In the genomic region with DNA sequence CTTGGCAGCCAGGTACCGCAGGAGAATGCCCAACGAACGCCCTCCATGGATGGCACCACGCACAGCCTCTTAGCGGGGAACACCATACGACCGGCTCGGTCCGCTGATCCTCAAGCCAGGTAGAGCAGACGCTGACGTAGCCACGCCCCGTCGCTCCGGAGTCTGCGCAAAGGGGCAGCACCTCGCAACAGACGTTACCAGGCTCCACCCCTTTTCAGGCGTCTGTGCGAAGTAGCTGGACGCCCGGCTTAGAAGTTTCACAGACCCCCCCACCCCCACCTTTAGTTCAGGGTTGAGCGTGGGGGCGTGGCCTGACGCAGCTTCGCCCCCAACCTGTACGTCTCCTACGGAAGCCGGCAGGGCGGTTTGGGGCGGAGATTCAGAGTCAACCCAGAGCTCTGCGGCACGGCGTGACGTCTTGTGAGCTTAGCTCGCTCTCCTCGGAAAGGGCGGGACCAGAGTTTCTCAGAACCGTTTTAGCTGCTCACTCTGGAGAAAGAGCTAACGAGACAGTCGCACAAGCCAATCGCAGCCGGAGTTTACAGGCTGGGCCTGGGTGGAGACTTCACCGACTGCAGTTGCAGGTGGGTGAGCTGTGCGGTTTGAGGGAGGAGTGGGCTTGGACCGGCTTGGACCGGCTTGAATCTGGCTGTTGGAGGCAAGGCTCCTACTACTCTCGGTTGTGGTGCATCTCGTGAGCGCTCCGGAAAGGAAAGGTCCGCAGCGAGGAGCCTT, we compare ENCODE assay signal across 8 mouse cellular contexts. TPM values are rescaled to one million over a fixed set of nuclear protein-coding genes. Genes with fewer than 3 reads are reported as not detected.
DNase-seq lines count a peak whose midpoint lies in the region; ATAC-seq lines count a peak whose summit lies in the region.

A gene (minus strand): TSS at position 121 of the 735 bp plus-strand sequence.
A gene (plus strand): TSS at position 483 of the 735 bp plus-strand sequence.

- peak; percentile 100 for DNase-seq in T-cell, adult 2 months (ENCODE audit: low spot score)
- peak; percentile 98 to 99 for DNase-seq in cerebellum, postnatal 36 days
- DNase-seq in frontal cortex, postnatal 36 days (ENCODE audit: low spot score in 2 of 2): peak; percentile 99
- DNase-seq in left cerebral cortex, adult 11 months (ENCODE audit: low spot score): peak; percentile 97
- DNase-seq in lung, postnatal 4 days: peak; percentile 98 to 100
- DNase-seq in retina, postnatal 7 days (ENCODE audit: low read depth, low spot score): peak; percentile 100
- DNase-seq in urinary bladder, adult 2 months (ENCODE audit: low spot score): peak; percentile 93

- H3K27me3 ChIP-seq in hindbrain, embryonic 15.5 days: no peaks in the 10 kb centered on the region

- ATAC-seq in hindbrain, embryonic 15.5 days (ENCODE audit: low FRiP score, low read depth): peak; percentile 99

- H3K4me2 ChIP-seq in hindbrain, embryonic 15.5 days: peak within 1 kb of the TSS; percentile 70

- H3K4me3 ChIP-seq in hindbrain, embryonic 15.5 days: peak within 1 kb of the TSS; percentile 80

- H3K9ac ChIP-seq in hindbrain, embryonic 15.5 days: peak within 1 kb of the TSS; percentile 79

- no peaks in the 10 kb centered on the region for H3K9me3 ChIP-seq in hindbrain, embryonic 15.5 days

- peaks cover 4% of the 10 kb centered on the region; the same call in 1 of the 2 replicates for H3K36me3 ChIP-seq in hindbrain, embryonic 15.5 days

- peak within 1 kb of the TSS; percentile 91 for H3K27ac ChIP-seq in hindbrain, embryonic 15.5 days (replicated peaks)

- under 1% methylated on average over 53 of the region's 53 CpGs for WGBS in hindbrain, embryonic 15.5 days

- H3K4me1 ChIP-seq in hindbrain, embryonic 15.5 days (replicated peaks): peaks cover 26% of the 10 kb centered on the region

RNA-seq across cellular contexts. Expression of the first gene that starts in this region (rescaled TPM):
- polyA plus RNA-seq in hindbrain, embryonic 15.5 days (2015; fragmentation: Nextera tagmentation; extraction: Ambion mirVana): 30.1 and 30.7 TPM in 2 replicates
- 8.8 and 10.1 TPM in 2 replicates for polyA plus RNA-seq in urinary bladder, adult 2 months (2012; rRNA removed)

RNA-seq across cellular contexts. Expression of the second gene that starts in this region (rescaled TPM):
- 11.4 and 12.7 TPM in 2 replicates for polyA plus RNA-seq in hindbrain, embryonic 15.5 days (2015; fragmentation: Nextera tagmentation; extraction: Ambion mirVana)
- 4.3 and 5.0 TPM in 2 replicates for polyA plus RNA-seq in urinary bladder, adult 2 months (2012; rRNA removed)

Comparison
In these comparisons a context has a peak if more than half of its experiments do, and no peak if none do; other contexts are left out.
1. Peak in every context shown above with its lines: DNase-seq, ATAC-seq, H3K4me3 ChIP-seq and H3K27ac ChIP-seq.